Mouse (Mus musculus): ENCODE data around the gene Krt80.

The Krt80 gene

DNA sequence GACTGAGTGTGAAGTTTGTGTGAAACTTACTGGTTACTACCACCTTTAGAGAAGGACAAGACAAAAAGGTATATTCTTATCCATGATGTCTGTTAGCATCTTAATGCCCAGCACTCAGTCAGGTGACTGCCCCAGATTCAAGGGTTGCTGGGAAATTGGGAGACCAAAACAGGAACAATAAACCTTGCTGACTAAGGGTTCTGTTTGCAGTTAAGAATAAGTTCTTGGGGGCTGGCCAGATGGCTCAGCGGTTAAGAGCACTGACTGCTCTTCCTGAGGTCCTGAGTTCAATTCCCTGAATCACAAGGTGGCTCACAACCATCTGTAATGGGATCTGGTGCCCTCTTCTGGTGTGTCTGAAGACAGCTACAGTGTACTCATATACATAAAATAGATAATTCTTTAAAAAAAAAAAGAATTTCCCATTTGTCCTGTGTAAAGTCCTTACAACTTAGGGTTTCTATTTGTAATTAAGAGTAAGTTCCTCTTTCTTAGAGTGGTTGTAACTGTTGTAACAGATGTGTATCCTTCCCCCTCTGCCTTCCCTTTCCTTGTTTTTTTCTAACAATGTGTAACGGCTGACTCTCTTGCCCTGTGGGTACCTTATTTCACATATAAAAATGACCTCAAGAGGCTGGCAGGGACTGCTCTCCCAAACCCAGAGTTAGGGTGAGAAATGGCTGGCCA, 52.0 kb downstream of the Krt80 start:
- no peak for DNase-seq (ENCODE audit: low read depth, low spot score)

DNA sequence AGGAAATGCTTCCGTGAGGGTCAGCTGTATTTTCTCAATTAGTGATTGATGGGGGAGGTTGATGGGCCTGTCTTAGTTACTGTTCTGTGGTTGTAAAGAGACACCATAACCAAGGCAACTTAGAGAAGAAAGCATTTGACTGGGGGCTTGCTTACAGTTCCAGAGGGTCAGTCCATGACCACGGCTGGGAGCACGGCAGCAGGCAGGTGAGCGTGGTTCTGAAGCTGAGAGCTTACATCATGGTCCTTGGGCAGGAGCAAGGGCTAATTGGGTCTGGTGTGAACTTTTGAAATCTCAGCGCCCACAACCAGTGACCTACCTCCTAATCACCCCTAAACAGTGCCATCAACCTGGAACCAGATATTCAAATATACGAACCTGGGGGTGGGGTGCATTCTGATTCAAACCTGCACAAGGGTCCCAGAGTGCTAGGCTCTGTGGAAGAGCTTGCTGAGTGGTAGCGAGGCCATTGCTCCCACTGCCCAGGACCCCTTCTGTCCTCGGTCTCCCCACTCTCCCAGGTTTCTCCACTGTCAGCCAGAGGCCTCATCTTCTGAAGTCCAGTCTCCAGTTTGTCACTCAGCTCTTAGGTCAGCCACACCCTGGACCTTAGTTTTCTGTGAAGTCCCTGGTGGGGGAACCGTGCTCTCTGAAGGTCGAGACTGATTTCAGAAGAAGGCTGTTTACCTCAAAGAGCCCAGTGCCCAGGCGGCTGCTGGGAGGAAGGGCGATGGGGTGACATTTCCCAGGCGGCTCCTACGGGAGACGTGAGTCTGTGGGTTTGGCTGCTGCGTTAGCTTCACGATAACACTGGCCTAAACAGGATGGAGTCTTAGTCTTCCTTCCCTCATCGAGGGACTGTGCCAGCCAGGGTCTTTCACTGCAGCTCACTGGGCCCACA, 52.8 kb downstream of the Krt80 start:
- DNase-seq (ENCODE audit: low read depth, low spot score), result no peak

DNA sequence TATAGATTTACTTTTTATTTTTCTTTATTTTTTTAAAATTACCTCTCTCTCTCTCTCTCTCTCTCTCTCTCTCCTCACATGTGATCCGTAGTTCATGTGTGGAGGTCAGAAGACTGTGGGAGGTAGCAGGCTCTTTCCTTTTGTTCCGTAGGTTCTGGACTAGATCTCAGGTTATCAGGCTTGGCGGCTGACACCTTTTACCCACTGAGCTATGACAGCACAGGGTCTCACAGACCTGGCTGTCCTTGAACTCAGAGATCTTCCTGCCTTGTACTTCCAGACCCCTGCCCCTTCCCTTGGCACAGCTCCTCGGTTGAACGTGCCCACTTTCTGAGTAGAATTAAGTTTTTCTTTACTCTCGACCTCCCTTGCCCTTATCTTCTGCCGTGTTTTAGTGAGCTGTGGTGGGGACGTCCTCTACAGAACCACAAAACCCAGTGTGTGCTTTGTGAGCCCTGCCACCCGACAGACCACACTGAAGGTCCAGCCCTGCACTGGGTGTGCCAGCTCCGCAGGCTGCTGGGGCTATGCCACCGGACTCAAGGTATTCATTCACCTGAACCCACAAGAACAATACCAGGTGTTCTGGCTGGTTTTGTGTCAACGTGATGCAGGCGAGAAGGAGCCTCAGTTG, 53.6 kb downstream of the Krt80 start:
- DNase-seq (ENCODE audit: low read depth, low spot score), result no peak

DNA sequence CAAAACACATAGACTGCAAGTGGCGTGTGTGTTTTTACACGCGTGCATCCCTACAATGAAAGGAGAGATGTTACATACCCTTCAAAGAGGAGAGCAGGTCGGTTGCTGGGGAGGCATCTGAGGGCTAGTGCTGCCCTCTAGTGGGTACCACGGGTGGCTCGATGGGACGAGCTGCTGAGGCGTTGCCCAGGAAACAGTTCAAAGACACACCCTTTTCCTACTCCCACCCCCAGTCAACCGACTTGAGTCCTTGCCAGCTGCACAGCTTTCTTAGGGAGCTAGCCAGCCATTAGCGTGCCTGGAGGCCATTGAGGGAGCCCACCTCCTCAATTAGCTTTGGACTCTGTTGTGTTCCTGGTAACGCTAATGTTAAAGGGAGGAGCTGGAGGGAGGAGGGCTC, 54.1 kb downstream of the Krt80 start:
- DNase-seq (ENCODE audit: low read depth, low spot score), result peak; percentile 85

DNA sequence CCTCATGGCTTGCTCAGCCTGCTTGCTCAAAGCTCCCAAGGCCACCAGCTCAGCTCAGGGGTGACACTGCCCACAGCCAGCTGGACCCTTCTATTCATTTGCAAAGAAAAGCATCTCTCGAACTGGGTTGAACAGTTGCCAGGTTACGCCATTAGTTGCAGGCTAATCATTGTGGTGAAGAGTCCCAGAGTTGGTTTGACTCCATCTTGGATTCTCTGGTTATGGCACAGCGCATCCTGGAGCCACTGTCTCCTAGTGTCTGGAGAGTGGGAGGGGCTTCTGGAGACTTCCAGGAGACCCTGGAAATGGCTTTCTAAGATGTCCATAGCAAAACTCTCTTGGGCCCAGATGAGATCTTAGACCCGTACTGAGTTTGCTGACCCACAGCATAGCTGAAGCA, 54.6 kb downstream of the Krt80 start:
- no peak for DNase-seq (ENCODE audit: low read depth, low spot score)

DNA sequence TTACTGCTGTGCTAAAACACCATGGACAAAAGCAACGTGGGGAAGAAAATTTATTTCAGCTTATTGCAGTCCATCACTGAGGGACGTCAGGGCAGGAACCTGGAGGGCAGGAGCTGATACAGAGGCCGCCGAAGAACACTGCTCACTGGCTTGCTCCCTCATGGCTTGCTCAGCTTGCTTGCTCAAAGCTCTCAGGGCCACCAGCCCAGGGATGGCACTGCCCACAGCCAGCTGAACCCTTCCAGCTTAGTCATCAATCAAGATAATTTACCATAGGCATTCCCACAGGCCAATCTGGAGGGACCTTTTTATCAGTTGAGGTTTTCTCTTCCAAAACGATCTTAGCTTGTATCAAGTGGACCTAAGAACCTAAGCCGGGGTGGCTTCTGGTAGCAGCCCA, 58.0 kb downstream of the Krt80 start:
- no peak for DNase-seq (ENCODE audit: low read depth, low spot score)

DNA sequence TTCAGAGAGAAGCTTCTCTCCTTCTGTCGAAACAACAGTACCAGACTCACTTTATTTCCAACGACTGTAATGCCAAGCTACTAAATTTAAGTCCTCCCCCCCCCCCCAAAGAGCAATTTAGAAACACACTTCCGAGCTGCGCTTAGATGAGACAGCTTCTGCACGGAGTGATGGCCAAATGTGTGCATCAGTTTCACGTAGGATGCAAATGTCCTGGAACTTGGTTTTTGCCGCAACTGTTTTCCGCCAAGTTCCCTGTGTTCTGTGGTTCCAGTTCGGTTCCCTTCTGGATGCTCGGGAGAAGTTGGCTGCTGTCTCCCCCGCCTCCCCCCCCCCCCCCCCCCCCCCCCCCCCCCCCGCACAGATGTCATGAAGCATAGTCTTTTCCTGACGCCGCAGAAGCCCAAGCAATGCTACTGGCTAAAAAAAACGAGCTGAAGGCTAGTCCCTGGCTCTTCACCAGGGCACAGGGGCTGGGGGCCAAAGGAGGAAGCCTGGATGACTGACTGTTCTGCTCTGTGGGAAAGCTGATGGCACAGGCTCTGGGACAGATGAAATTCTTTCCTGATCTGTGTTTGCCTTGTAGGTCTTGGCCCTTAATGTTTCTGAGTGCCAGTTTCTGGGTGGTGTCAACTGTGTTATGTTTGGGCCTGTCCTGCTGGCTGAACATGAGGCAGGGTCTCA, 58.7 kb downstream of the Krt80 start:
- DNase-seq (ENCODE audit: low read depth, low spot score), result no peak

DNA sequence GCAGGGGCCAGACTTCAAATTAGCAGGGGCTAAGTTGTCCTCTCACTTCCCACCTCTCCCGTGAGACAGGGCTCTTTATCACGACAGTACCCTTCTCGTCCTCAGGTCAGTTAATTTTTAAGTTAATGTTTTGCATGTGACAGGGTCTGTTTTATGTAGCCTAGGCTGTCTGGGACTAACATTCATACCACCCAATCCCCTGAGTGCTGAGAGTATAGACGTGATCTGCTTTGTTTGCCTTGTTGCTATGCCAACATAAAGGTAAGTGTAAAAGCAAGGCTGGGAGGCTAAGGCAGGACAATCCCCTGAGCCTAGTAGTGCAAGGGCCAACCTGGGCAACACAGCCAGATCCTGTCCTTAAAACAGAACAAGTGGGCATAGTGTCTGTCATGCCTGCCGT, 60.5 kb downstream of the Krt80 start:
- DNase-seq (ENCODE audit: low read depth, low spot score), result no peak

DNA sequence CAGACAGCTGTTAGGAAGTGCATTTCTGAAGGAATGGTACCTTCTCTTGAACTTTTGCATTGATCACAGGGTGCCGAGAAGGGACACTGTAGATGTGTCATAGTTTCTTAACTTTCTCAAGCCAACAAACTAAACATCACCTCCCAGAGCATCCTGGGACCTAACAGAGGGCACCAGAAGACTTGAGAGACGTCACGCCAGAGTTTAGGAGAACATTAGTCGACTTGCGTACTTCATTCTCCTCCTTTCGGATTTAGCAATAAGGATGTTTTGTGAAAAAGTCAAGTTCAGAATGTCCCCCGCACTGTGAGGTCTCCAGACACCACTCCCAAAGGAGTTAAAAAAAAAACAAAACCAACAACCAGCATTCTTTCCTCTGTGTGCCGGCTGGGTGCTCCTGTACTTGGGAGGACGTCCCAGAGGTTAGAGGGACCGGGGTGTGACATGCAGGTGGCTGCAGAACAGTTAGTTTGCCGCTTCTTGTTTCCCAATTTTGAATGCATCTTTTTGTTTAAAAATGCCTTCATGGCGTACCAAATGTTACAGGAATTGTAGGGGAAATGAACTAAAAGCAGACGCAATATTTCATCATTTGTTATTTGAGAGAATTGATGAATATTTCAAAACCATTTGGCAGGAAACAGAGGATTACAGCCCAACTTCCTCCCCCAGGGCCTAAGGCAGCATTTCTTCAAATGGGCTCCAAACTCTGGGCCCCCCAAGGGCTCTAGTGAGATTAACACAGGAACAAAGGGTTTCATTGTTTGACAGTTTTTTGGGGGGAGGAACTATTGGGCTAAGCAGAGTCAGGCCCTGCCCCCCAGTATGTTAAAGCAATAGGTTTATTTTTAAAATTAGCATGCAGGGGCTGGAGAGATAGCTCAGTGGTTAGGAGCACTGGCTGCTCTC, 61.3 kb downstream of the Krt80 start:
- DNase-seq (ENCODE audit: low read depth, low spot score), result no peak

DNA sequence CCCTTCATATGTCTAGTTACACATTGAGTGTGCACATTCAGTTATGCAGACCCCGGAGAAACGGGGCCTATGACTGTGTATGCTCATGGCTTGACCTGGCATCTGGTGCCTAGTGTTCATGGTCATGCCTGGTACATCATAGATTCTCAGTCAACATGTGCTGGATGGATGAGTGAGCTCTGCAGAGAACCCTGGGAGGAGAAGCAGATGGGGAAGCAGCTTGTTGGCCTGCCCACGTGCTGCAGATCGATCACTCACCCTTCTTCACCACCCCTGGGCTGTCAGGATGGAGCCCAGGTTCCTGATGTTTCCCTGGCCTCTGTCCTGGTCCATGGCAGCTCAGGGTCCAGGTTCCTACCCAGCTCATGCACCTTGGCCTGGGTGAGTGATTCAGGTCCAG, 63.5 kb downstream of the Krt80 start:
- DNase-seq (ENCODE audit: low read depth, low spot score), result no peak

DNA sequence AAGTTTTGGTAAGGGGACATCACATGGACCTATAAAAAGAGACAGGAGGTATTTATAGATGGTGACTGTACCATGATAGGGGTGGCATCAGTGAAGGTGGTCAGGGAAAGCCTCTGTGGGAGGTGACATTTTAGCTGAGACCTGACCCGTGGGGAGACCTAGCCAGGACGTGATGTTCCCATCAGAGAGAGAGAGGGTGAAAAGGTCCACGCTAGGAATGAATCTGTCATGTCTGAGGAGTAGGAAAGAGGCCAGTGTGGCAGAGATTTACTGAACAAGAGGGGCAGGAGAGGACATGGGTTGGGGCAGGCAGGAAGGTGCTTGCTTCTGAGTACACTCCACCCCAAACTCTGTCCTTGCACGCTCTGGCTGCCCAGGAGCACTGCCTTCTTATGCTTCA, 66.1 kb downstream of the Krt80 start:
- no peak for DNase-seq (ENCODE audit: low read depth, low spot score)

DNA sequence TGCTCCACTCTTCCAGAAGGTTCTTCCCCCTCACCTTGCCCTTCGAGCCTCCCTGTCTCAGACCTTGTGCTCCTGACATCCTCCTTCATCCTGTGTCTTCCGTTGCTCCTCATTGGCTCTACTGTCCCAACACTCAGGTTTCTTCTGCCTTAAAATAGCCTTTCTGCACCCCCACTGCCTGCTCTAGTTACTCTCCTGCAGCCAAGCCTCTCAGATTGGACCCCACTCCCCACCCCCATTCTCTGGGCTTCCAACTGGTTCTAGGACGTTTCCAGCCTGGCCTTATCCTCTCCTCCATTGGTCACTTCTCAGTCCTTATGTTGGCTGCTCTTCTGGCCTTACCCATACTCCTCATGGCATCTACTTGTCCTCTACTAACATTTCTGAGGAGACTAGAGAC, 67.8 kb downstream of the Krt80 start:
- DNase-seq (ENCODE audit: low read depth, low spot score), result no peak

DNA sequence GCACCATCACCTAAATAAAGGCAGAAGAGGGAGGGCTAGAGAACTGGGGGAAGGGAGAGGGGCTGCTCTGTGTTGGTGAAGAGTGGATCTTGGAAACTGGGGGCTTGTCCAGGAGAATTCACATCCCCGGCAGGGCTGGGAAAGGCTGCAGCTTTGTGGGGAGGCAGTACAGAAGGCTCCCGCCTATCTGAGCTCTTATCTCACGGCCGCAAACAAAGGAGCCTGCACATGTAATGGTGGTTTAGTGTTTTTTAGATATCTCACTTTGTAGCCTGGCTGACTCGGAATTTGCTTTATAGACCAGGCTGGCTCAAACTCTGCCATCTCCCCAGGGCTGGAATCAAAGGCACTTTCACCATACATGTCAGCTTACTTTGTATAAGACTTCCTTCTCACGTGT, 69.8 kb downstream of the Krt80 start:
- no peak for DNase-seq (ENCODE audit: low read depth, low spot score)

DNA sequence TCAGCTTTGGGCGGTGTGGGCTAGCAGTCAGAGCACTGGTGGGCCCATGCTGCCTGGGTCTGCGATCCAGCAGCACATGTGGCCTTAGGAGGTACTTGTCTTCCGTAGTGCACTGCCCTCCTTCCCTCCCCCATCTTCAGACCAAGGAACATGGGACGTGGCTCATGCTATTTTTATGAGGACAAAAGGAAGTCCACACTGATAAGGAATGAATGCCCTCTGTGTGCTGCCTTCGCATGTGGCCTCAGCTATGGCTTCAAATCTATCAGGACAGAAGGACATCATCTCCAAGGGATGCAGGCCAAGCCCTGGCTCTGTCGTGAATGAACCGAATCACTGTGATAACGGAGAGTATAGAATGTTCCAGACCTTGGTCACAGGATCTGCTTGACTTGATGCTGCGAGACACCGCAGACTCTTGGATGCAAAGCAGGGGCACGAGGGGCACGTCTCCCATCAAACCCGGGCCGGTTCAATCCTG, 70.4 kb downstream of the Krt80 start:
- DNase-seq (ENCODE audit: low read depth, low spot score), result no peak

DNA sequence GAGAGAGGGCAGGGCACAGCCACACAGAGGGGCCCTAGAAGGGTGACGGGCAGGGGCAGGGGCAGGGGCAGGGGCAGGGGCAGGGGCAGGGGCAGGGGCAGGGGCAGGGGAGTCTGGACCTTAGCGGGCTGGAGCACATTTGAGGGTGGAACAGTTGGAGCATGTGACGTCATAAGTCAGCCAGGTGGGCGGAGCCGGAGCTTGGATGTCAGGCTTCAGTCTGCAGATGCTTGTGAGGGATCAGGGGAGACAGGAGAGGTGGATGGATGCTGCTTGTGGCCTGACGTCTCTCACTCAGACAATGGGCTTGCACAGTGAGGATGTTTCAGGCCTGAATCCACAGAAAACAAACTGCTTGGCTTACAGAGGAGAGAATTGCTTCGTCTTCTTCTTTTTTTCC, 71.4 kb downstream of the Krt80 start:
- DNase-seq (ENCODE audit: low read depth, low spot score), result no peak

DNA sequence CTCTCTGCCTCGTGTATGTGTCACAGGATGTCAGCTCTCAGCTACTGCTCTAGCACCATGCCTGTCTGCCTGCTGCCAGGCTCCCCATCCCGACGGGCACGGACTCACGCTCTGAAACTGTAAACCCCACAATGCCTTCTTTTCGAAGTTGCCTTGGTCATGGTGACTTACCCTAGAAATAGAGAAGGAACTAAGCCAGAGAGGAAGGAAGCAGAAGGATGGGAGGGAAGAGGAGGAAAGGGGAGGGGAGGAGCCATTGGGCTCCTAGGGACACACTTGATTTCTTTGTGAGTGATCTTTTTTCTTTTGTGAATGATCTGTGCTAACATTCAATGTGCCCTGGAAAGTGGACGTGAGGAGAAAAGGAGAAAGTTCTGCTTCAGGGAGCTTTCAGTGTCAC, 72.0 kb downstream of the Krt80 start:
- DNase-seq (ENCODE audit: low read depth, low spot score), result no peak
